Mouse (Mus musculus): ENCODE results near the gene Crispld2.

The Crispld2 gene

GRCm38 (mm10) chr8:120044907-120045306 is 52.7 kb downstream of the Crispld2 start:
- ChIA-PET POLR2A (interaction anchor here in 2 of 4 experiments (0.6 to 1.2 kb wide), 3 partner anchors 9 to 117 kb away, joined by 3 to 4 read pairs (median 4); no protein-coding TSS in a partner anchor), CTCF (interaction anchor here in 2 of 4 experiments (0.6 to 3.2 kb wide), 3 partner anchors 24 to 604 kb away, joined by 3 to 9 read pairs (median 9); no protein-coding TSS in a partner anchor)

- CTCF ChIA-PET = interaction anchor here in 2 of 4 experiments (0.5 to 3.2 kb wide), 3 partner anchors 23 to 243 kb away, joined by 4 to 9 read pairs (median 9); no protein-coding TSS in a partner anchor
- POLR2A ChIA-PET = interaction anchor here in 3 of 4 experiments (0.6 to 1.2 kb wide), 3 partner anchors 9 to 105 kb away, joined by 3 to 4 read pairs (median 3); no protein-coding TSS in a partner anchor
Observed at GRCm38 (mm10) chr8:120045471-120045870, 53.2 kb downstream of the Crispld2 start.

- ChIA-PET POLR2A (no interaction called here), CTCF (interaction anchor here in 1 of 4 experiments (3.2 kb wide), 1 partner anchor 25 kb away, joined by 9 read pairs; no protein-coding TSS in a partner anchor)
Observed at GRCm38 (mm10) chr8:120046258-120047020, 54.2 kb downstream of the Crispld2 start.

- ChIA-PET POLR2A (no interaction called here), CTCF (interaction anchor here in 2 of 4 experiments (0.5 to 0.7 kb wide), 2 partner anchors 15 to 30 kb away, joined by 3 to 6 read pairs; no protein-coding TSS in a partner anchor)
Observed at GRCm38 (mm10) chr8:120049949-120050348, 57.7 kb downstream of the Crispld2 start.

GRCm38 (mm10) chr8:120050376-120050775 is 58.1 kb downstream of the Crispld2 start:
- CTCF ChIA-PET = interaction anchor here in 1 of 4 experiments (0.7 kb wide), 1 partner anchor 30 kb away, joined by 6 read pairs; no protein-coding TSS in a partner anchor
- POLR2A ChIA-PET = interaction anchor here in 1 of 4 experiments (0.9 kb wide), 1 partner anchor 319 kb away, joined by 5 read pairs; no protein-coding TSS in a partner anchor

- POLR2A ChIA-PET = interaction anchor here in 1 of 4 experiments (0.9 kb wide), 1 partner anchor 318 kb away, joined by 5 read pairs; no protein-coding TSS in a partner anchor
- CTCF ChIA-PET = interaction anchor here in 1 of 4 experiments (1.7 kb wide), 1 partner anchor 27 kb away, joined by 5 read pairs; no protein-coding TSS in a partner anchor
Observed at GRCm38 (mm10) chr8:120051006-120051405, 58.8 kb downstream of the Crispld2 start.

- POLR2A ChIA-PET = interaction anchor here in 1 of 4 experiments (1.2 kb wide), 1 partner anchor 16 kb away, joined by 3 read pairs; no protein-coding TSS in a partner anchor
- CTCF ChIA-PET = interaction anchor here in 2 of 4 experiments (0.7 to 1.7 kb wide), 2 partner anchors 26 to 284 kb away, joined by 3 to 5 read pairs; no protein-coding TSS in a partner anchor
Observed at GRCm38 (mm10) chr8:120051908-120052307, 59.7 kb downstream of the Crispld2 start.

- POLR2A ChIA-PET = interaction anchor here in 1 of 4 experiments (1.2 kb wide), 1 partner anchor 16 kb away, joined by 3 read pairs; no protein-coding TSS in a partner anchor
- CTCF ChIA-PET = interaction anchor here in 2 of 4 experiments (0.5 to 1.7 kb wide), 3 partner anchors 26 to 283 kb away, joined by 3 to 5 read pairs (median 4); no protein-coding TSS in a partner anchor
Observed at GRCm38 (mm10) chr8:120052318-120052717, 60.1 kb downstream of the Crispld2 start.

GRCm38 (mm10) chr8:120054833-120055232 is 62.6 kb downstream of the Crispld2 start:
- POLR2A ChIA-PET = no interaction called here
- CTCF ChIA-PET = interaction anchor here in 1 of 4 experiments (0.6 kb wide), 1 partner anchor 196 kb away, joined by 4 read pairs; no protein-coding TSS in a partner anchor

GRCm38 (mm10) chr8:120057078-120057477 is 64.8 kb downstream of the Crispld2 start:
- ChIA-PET CTCF (no interaction called here), POLR2A (no interaction called here)

- ChIA-PET POLR2A (no interaction called here), CTCF (interaction anchor here in 2 of 4 experiments (0.5 to 1.1 kb wide), 3 partner anchors 16 to 280 kb away, joined by 3 read pairs; no protein-coding TSS in a partner anchor)
Observed at GRCm38 (mm10) chr8:120062742-120063141, 70.5 kb downstream of the Crispld2 start.

- CTCF ChIA-PET = interaction anchor here in 2 of 4 experiments (0.5 to 1.1 kb wide), 3 partner anchors 18 to 281 kb away, joined by 3 read pairs; no protein-coding TSS in a partner anchor
- POLR2A ChIA-PET = no interaction called here
Observed at GRCm38 (mm10) chr8:120063326-120063725, 71.1 kb downstream of the Crispld2 start.

- CTCF ChIA-PET = interaction anchor here in 3 of 4 experiments (0.5 to 1.2 kb wide), 4 partner anchors 12 to 303 kb away, joined by 3 read pairs; no protein-coding TSS in a partner anchor
- POLR2A ChIA-PET = interaction anchor here in 2 of 4 experiments (0.7 to 1.8 kb wide), 2 partner anchors 9 to 1025 kb away, joined by 3 to 9 read pairs; no protein-coding TSS in a partner anchor
Observed at GRCm38 (mm10) chr8:120065611-120066010, 73.4 kb downstream of the Crispld2 start.

GRCm38 (mm10) chr8:120066226-120066625 is 74.0 kb downstream of the Crispld2 start:
- CTCF ChIA-PET = interaction anchor here in 3 of 4 experiments (0.7 to 1.6 kb wide), 4 partner anchors 12 to 84 kb away, joined by 3 read pairs; no protein-coding TSS in a partner anchor
- POLR2A ChIA-PET = interaction anchor here in 2 of 4 experiments (0.6 to 1.8 kb wide), 4 partner anchors 8 to 1024 kb away, joined by 3 to 9 read pairs (median 3); no protein-coding TSS in a partner anchor

- CTCF ChIA-PET = interaction anchor here in 2 of 4 experiments (0.5 to 0.7 kb wide), 5 partner anchors 9 to 141 kb away, joined by 3 to 9 read pairs (median 4); no protein-coding TSS in a partner anchor
- POLR2A ChIA-PET = no interaction called here
Observed at GRCm38 (mm10) chr8:120067936-120068668, 75.9 kb downstream of the Crispld2 start.

- ChIA-PET POLR2A (interaction anchor here in 3 of 4 experiments (0.6 to 1.5 kb wide), 4 partner anchors 10 to 88 kb away, joined by 3 to 7 read pairs (median 4); no protein-coding TSS in a partner anchor), CTCF (interaction anchor here in 2 of 4 experiments (0.5 to 1.9 kb wide), 26 partner anchors 10 to 1530 kb away, joined by 3 to 11 read pairs (median 4); partner anchors contain the start of gene Crispld2 (in 1 of the 2))
Observed at GRCm38 (mm10) chr8:120071684-120072083, 79.4 kb downstream of the Crispld2 start.

GRCm38 (mm10) chr8:120072259-120072658 is 80.0 kb downstream of the Crispld2 start:
- POLR2A ChIA-PET = interaction anchor here in 3 of 4 experiments (0.6 to 1.5 kb wide), 3 partner anchors 11 to 88 kb away, joined by 3 to 7 read pairs (median 3); no protein-coding TSS in a partner anchor
- CTCF ChIA-PET = interaction anchor here in 2 of 4 experiments (0.7 to 1.9 kb wide), 18 partner anchors 11 to 290 kb away, joined by 3 to 11 read pairs (median 4); partner anchors contain the start of gene Crispld2 (in 1 of the 2)

GRCm38 (mm10) chr8:120072827-120073226 is 80.6 kb downstream of the Crispld2 start:
- POLR2A ChIA-PET = no interaction called here
- CTCF ChIA-PET = interaction anchor here in 2 of 4 experiments (1.0 to 1.8 kb wide), 4 partner anchors 11 to 145 kb away, joined by 3 to 11 read pairs (median 6); partner anchors contain the start of gene Crispld2 (in 1 of the 2)
